Mouse (Mus musculus): ENCODE measurements around the gene Extl1. TPM values are rescaled to one million over a fixed set of nuclear protein-coding genes. Genes with fewer than 3 reads are reported as not detected.

The Extl1 gene
- polyA plus RNA-seq, 1 experiment from 2014 or later: 0.36 TPM

DNA sequence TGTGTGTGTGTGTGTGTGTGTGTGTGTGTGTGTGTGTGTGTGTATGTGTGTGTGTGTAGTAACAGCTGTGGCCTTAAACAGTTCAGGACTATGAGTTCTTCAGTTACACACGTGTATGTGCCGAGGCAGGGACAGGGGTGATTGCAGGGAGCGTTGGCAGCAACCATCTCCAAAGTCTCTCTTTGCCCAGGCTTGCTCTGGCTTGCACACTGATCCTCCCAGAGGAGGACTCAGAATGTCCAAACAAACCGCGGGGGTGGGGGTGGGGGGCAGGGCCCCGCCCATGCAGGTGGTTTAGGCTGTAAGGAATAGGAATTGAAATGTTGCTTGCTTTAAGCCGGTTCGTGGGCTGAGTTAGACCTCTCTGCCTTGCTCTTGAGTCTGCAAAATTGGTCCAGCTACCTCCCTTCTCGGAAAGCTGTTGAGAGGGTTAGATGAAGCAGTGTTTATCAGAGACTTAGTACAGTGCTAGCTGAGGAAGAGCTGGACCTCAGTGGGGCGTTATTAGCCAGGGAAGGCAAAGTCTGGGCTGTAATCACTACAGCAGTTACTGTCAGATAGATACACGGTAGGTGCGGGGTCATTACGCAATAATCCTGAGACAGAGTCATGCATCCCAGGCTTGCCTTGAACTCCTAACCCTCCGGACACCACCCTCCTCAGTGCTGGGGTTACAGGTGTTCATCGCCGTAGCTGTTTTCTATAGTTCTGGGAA lies 18.4 kb upstream of the Extl1 start:
- Histone ChIP-seq H3K4me2 (peak overlapping the region; percentile 77), H3K4me1 (peaks cover 50% of the 10 kb centered on the region), H3K27ac (no peak overlapping the region), H3K9ac (peak overlapping the region; percentile 51), H3K27me3 (replicated peaks) (peaks cover 19% of the 10 kb centered on the region), H3K36me3 (no peaks in the 10 kb centered on the region), H3K9me3 (replicated peaks) (no peaks in the 10 kb centered on the region), H3K4me3 (peak overlapping the region; percentile 47)
- WGBS (ENCODE audit: insufficient replicate concordance): 21% methylated on average over 16 of the region's 16 CpGs
- ATAC-seq: peak; percentile 40

DNA sequence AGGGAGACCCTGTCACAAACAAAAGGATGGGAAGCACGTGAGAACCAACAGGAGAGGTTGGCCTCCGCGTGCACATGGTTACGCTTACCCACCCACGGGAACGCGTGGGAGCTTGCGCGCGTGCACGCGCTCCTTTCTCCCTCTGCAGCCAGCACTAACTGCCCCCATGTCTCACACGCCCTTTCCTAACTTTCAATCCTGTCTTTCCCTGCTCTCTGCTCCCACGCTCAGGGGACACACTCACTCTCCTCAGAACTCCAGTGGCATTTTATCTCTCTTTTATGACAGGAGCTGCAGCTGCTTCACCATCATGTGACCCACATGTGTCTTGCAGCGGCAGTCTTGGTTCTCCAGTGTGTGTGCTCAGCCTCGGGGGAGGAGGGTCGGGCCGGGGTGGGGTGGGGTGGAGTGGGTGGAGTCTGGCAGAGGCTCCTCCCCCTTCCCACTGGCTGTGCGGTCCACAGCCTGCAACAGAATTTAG lies 17.6 kb upstream of the Extl1 start:
- no peaks in the 10 kb centered on the region for H3K36me3 ChIP-seq
- peak; percentile 79 for ATAC-seq
- peak overlapping the region; percentile 51 for H3K9ac ChIP-seq
- peak overlapping the region; percentile 47 for H3K4me3 ChIP-seq
- no peaks in the 10 kb centered on the region for H3K9me3 ChIP-seq (replicated peaks)
- 6% methylated on average over 19 of the region's 19 CpGs for WGBS (ENCODE audit: insufficient replicate concordance)
- H3K4me1 ChIP-seq: peaks cover 57% of the 10 kb centered on the region
- peak overlapping the region; percentile 55 for H3K27ac ChIP-seq
- peak overlapping the region; percentile 77 for H3K4me2 ChIP-seq
- peaks cover 19% of the 10 kb centered on the region for H3K27me3 ChIP-seq (replicated peaks)

DNA sequence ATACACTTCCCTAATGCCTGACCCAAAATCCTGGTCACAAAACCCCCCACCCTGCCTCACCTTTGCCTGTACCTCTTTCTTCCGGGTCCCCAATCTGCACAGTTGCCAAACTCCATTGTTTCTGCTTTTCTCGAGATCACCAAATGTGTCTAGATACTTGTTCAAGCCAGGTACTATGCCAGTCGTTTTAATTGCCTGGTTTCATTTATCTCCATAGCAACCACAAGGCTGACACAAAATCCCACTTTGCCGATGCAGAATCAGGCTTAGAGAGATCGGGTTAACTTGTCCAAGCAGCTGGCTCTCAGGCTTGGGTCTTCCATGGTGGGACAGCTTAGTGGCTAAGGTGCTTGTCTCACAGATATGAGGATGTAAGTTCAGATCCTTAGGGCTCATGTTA lies 16.6 kb upstream of the Extl1 start:
- no peaks in the 10 kb centered on the region for H3K36me3 ChIP-seq
- no peak overlapping the region for H3K4me3 ChIP-seq
- peaks cover 19% of the 10 kb centered on the region for H3K27me3 ChIP-seq (replicated peaks)
- ATAC-seq: no peak
- H3K27ac ChIP-seq: no peak overlapping the region
- H3K4me2 ChIP-seq: no peak overlapping the region; the same call in 1 of the 2 replicates
- peaks cover 62% of the 10 kb centered on the region for H3K4me1 ChIP-seq
- WGBS (ENCODE audit: insufficient replicate concordance): 44% methylated on average over 5 of the region's 5 CpGs
- no peaks in the 10 kb centered on the region for H3K9me3 ChIP-seq (replicated peaks)
- no peak overlapping the region for H3K9ac ChIP-seq

DNA sequence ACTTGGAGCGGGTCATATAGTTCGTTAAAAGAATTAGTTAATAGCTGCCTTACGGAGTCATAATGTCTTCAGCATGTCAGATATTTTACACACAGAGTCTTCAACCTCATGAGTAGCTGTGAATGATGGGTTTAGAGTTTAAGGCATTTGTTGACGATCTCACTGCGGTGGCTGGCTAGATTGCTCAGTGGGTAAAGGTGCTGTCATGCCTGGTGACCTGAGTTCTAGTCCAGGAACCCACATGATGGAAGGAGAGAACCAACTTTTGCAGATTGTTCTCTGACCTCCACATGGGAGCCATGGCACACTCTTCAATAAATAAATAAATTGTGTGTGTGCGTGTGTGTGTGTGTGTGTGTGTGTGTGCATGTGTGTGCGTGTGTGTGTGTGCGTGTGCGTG lies 14.1 kb upstream of the Extl1 start:
- no peaks in the 10 kb centered on the region for H3K36me3 ChIP-seq
- no peak overlapping the region for H3K9ac ChIP-seq
- peaks cover 3% of the 10 kb centered on the region for H3K27me3 ChIP-seq (replicated peaks)
- H3K4me3 ChIP-seq: no peak overlapping the region
- WGBS (ENCODE audit: insufficient replicate concordance): 86% methylated on average over 9 of the region's 9 CpGs
- no peak overlapping the region for H3K27ac ChIP-seq
- H3K4me2 ChIP-seq: peak overlapping the region; percentile 84
- H3K9me3 ChIP-seq (replicated peaks): no peaks in the 10 kb centered on the region
- no peak for ATAC-seq
- H3K4me1 ChIP-seq: peaks cover 49% of the 10 kb centered on the region

DNA sequence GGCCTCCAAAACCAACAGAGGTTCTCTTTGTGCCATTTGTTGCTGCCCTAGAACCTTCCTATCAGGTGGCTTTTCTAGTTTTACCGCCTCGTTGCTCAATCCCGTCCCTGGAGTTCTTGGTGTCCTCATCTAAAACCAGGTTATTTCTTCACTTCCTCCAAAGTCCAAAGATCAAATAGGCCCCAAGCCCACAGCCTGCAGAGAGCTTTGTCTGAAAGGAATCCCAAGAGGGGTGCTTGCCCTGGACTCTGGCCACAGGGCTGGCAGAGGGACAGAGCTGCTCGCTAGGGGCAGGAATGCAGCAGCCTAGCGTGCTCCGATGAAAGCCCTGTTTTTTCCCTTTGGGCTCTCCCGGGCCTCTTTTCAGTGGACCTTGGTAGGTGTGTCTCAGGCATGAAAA lies 13.5 kb upstream of the Extl1 start:
- WGBS (ENCODE audit: insufficient replicate concordance): 36% methylated on average over 7 of the region's 7 CpGs
- Histone ChIP-seq H3K36me3 (no peaks in the 10 kb centered on the region), H3K27ac (peak overlapping the region; percentile 59; the same call in 1 of the 2 replicates), H3K4me1 (peaks cover 43% of the 10 kb centered on the region), H3K9ac (peak overlapping the region; percentile 64; the same call in 1 of the 2 replicates), H3K9me3 (replicated peaks) (no peaks in the 10 kb centered on the region), H3K27me3 (replicated peaks) (no peaks in the 10 kb centered on the region; the same call in 1 of the 2 replicates), H3K4me2 (peak overlapping the region; percentile 84), H3K4me3 (peak overlapping the region; percentile 58)
- ATAC-seq: no peak

DNA sequence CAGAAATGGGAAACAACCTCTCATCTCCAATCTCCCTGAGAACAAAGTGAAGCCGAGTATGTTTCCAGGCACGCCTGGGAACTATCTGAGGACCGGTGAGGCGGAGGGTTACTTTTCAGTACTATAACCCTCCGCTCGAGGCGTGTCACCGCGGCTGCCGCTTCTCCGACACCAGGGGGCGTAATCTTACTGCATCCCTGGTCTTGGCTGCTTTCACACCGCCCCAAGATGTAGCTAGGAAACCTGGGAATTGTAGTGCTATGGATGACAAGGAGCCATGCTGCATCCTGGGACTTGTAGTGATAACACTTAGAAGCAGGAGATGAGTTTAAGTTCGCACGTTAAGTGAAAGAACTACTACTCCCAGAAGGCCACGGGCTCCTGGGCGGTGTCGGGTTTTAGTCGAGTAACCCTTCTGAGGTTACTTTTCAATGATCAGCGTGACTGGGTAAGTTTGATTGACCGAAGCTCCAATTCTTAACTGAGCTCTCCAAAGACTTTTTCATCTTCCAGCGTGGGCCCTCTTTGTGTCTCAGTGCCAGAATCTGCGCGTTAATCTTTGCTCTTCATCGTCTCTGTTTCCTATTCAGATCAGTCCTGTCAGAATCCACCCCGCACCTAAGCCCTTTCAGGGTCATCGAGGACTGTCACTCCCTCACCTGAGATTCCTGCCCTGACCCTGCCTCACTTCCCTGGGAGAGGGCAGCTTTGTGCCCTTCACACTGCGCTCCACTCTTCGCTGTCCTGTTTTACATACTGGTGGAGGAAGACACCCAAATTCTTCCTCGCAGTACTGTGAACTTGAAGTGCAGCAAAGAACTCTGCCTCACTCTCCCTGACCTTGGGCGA lies 12.6 kb upstream of the Extl1 start, which contains the start of gene Pafah2:
TSS of gene Pafah2 (plus strand) at position 344 of the 849 bp plus-strand sequence.
- Histone ChIP-seq H3K27me3 (replicated peaks) (no peaks in the 10 kb centered on the region; the same call in 1 of the 2 replicates), H3K27ac (peak within 1 kb of the TSS; percentile 59), H3K4me1 (peaks cover 34% of the 10 kb centered on the region), H3K4me2 (peak within 1 kb of the TSS; percentile 84), H3K4me3 (peak within 1 kb of the TSS; percentile 58), H3K9me3 (replicated peaks) (no peaks in the 10 kb centered on the region), H3K36me3 (no peaks in the 10 kb centered on the region), H3K9ac (peak within 1 kb of the TSS; percentile 64)
- peak; percentile 96 for ATAC-seq
- 1% methylated on average over 31 of the region's 31 CpGs for WGBS (ENCODE audit: insufficient replicate concordance)

DNA sequence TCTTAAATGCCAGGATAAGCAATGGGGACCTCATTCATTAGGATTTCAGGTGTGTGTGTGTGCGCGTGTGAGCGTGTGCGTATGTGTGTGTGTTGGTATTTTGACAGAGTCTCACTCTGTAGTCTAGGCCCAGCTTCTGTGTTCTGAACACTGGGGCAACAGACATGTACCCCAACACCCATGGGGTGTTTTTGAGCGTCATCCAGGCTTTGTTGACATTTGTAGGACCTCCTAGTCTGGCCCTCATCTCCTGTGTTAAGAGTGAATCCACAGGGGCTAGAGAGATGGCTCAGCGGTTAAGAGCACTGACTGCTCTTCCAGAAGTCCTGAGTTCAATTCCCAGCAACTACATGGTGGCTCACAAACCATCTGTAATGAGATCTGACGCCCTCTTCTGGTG lies 11.5 kb upstream of the Extl1 start:
- no peak overlapping the region for H3K9ac ChIP-seq
- H3K4me2 ChIP-seq: no peak overlapping the region
- ATAC-seq: no peak
- no peak overlapping the region for H3K27ac ChIP-seq
- H3K9me3 ChIP-seq (replicated peaks): no peaks in the 10 kb centered on the region
- no peaks in the 10 kb centered on the region for H3K36me3 ChIP-seq
- H3K4me1 ChIP-seq: peaks cover 24% of the 10 kb centered on the region
- 81% methylated on average over 7 of the region's 7 CpGs for WGBS (ENCODE audit: insufficient replicate concordance)
- H3K27me3 ChIP-seq (replicated peaks): no peaks in the 10 kb centered on the region; the same call in 1 of the 2 replicates
- no peak overlapping the region for H3K4me3 ChIP-seq

DNA sequence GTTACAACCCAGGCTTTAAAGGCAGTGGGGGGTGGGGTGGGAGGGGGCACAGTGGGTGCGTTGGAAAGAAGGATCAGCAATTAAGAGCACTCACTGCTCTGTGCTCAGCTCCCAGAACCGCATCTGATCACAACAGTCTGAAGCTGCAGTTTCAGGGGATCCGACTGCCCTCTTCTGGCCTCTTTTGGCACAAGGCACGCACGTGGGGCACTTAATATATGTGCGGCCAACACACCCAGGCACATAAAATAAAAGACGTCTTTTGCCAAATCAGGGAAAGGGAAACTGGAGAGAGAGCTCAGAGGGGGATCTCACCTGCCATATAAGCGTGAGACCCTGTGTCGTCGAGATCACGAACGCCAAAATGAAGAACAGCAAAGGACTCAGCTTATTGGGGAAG lies 9.4 kb upstream of the Extl1 start:
- WGBS (ENCODE audit: insufficient replicate concordance): 21% methylated on average over 12 of the region's 12 CpGs
- no peaks in the 10 kb centered on the region for H3K36me3 ChIP-seq
- no peak for ATAC-seq
- H3K4me1 ChIP-seq: peaks cover 21% of the 10 kb centered on the region
- no peaks in the 10 kb centered on the region for H3K9me3 ChIP-seq (replicated peaks)
- H3K4me3 ChIP-seq: no peak overlapping the region
- no peak overlapping the region for H3K4me2 ChIP-seq
- no peaks in the 10 kb centered on the region; the same call in 1 of the 2 replicates for H3K27me3 ChIP-seq (replicated peaks)
- H3K9ac ChIP-seq: no peak overlapping the region
- H3K27ac ChIP-seq: no peak overlapping the region

DNA sequence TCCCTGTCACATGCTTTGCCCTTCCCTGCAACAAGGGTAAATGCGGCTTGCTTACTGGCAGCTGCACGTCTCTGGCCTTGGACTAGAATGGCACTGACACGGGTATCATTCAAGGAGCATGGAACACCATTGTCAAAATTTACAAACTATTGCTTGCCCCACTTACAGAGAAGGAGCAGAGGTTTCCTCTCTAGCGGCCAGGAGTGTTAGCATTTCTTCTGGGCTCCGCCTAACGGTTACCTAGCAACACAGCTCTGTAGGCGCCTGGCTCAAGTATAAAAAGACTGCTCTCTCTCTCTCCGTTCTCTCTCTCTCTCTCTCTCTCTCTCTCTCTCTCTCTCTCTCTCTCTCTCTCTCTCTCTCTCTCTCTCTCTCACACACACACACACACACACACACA lies 8.9 kb upstream of the Extl1 start:
- H3K4me3 ChIP-seq: no peak overlapping the region
- no peak overlapping the region for H3K4me2 ChIP-seq
- H3K4me1 ChIP-seq: peaks cover 17% of the 10 kb centered on the region
- WGBS (ENCODE audit: insufficient replicate concordance): 23% methylated on average over 8 of the region's 8 CpGs
- no peaks in the 10 kb centered on the region for H3K36me3 ChIP-seq
- no peak overlapping the region for H3K27ac ChIP-seq
- ATAC-seq: no peak
- no peaks in the 10 kb centered on the region for H3K9me3 ChIP-seq (replicated peaks)
- no peak overlapping the region for H3K9ac ChIP-seq
- H3K27me3 ChIP-seq (replicated peaks): no peaks in the 10 kb centered on the region; the same call in 1 of the 2 replicates

DNA sequence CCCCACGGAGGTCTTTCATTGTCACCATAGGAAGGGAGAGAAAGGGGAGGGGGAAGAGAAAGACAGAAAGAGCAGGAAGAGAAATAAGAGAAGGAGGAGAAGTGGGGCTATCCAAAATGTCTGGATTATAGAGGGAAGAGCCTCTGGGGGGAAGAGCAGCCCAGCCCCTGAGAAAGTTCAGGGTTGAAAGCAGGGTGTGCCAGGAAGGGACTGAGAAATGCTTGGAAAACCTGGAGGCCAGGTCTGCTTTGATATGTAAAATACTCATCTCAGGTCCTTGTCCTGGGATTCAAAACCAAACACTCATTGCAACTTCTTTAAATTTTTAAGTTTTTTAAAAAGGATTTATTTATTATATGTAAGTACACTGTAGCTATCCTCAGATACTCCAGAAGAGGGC lies 8.0 kb upstream of the Extl1 start:
- ATAC-seq: no peak
- Histone ChIP-seq H3K9ac (no peak overlapping the region), H3K4me1 (peaks cover 8% of the 10 kb centered on the region), H3K27me3 (replicated peaks) (no peaks in the 10 kb centered on the region; the same call in 1 of the 2 replicates), H3K36me3 (no peaks in the 10 kb centered on the region), H3K9me3 (replicated peaks) (no peaks in the 10 kb centered on the region), H3K4me3 (no peak overlapping the region), H3K27ac (no peak overlapping the region), H3K4me2 (no peak overlapping the region)
- WGBS (ENCODE audit: insufficient replicate concordance): 83% methylated on average over 1 of the region's 1 CpGs

DNA sequence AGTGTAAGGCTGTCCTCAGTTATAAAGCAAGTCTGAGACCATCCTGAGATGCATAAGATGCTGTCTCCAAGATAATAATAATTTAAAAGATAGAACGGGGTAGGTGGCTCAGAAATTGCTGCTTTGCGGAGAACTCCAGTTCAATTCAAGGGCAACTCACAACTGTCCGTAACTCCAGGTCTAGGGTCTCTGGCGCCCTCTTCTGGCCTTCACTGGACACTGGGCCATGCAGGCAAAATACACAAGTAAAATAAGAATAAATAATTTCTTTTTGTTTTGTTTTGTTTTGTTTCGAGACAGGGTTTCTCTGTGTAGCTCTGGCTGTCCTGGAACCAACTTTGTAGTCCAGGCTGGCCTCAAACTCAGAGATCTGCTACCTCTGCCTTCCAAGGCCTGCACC lies 4.7 kb upstream of the Extl1 start:
- 9% methylated on average over 5 of the region's 5 CpGs for WGBS (ENCODE audit: insufficient replicate concordance)
- Histone ChIP-seq H3K9ac (no peak overlapping the region), H3K9me3 (replicated peaks) (no peaks in the 10 kb centered on the region), H3K27me3 (replicated peaks) (no peaks in the 10 kb centered on the region; the same call in 1 of the 2 replicates), H3K27ac (no peak overlapping the region), H3K4me3 (no peak overlapping the region), H3K4me2 (no peak overlapping the region), H3K36me3 (no peaks in the 10 kb centered on the region), H3K4me1 (no peaks in the 10 kb centered on the region)
- no peak for ATAC-seq

DNA sequence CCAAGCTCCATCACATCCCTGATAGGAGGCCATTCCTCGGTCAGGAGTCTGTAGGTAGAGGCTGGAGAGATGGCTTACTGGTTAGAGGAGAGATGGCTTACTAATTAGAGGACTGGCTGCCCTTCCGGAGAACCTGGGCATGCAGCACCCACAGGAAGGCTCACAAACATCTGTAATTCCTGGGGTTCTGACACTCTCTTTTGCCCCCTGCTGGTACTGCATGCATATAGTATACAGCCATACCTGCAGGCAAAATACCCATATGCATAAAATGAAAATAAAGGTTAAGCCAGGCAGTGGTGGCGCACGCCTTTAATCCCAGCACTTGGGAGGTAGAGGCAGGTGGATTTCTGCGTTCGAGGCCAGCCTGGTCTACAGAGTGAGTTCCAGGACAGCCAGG lies 3.6 kb upstream of the Extl1 start:
- Histone ChIP-seq H3K36me3 (no peaks in the 10 kb centered on the region), H3K27me3 (replicated peaks) (no peaks in the 10 kb centered on the region; the same call in 1 of the 2 replicates), H3K4me3 (no peak overlapping the region), H3K9me3 (replicated peaks) (no peaks in the 10 kb centered on the region), H3K4me2 (no peak overlapping the region), H3K27ac (no peak overlapping the region), H3K9ac (no peak overlapping the region), H3K4me1 (no peaks in the 10 kb centered on the region)
- 58% methylated on average over 6 of the region's 6 CpGs for WGBS (ENCODE audit: insufficient replicate concordance)
- ATAC-seq: no peak

All from liver, embryonic 12.5 days (tissue).